Mouse (Mus musculus) thymus, postnatal 14 days (tissue): Measurements from ENCODE around the gene Cers5.
"Not testable (repeated sequence)": the region's sequence is repeated elsewhere in the genome, so short reads cannot be mapped to it uniquely, and the experiment has no call there.

Source experiments
- DNase-seq: peaks from one replicate; pipeline ENCODE4 v3.0.0; 2021

Gene Cers5

DNA sequence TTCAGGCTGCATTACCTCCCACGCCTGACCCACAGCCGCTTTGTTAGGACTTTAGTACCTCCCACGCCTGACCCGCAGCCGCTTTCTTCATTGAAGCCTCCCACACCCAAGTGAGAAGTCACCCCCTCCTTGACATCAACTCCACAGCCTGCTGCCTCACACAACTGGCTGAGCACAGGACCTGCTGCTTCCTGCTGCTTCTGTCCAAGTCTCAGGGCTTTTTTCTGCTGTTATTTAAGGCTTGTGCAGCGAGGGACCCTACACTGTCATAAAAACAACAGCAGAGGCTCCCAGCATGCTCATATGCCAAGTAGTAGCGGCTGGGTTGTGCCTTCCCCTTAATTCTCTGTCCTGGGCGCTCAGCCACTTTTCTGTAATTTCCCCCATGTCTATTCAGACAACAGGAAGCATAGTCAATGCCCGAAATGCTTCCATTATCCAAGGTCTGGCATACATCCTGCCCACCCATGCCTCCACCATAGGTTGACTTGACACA lies 15.0 kb upstream of the Cers5 start:
- DNase-seq = no peak

DNA sequence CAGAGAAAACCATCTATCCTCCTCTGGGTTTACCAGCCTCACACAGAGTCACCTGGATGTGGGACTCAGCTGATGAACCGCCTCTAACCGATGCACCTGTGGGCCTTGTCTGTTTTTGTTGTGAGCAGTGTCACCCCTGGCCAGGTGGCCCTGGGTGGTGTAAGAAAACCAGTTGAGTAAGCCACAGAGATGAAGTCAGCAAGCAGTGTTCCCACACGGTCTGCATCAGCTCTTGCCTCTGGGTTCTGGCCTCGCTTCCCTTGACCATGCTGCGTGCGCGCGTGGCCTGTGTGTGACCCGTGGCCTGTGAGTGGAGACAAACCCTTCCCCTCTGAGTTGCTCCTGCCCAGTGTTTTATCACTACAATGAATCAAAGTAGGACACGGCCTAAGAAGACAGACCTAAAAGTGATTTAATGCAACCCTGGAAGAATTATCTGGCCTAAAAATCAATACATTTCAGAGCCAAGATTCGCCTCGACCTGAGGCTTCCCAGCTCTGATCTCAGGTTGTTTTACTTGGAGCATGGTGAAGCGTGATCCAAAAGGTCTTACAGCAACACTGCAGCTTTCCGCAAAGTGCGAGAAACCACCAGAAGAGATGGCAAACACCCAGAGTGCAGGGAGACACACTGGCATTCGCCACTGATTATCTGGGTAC lies 6.1 kb upstream of the Cers5 start:
- no peak for DNase-seq

DNA sequence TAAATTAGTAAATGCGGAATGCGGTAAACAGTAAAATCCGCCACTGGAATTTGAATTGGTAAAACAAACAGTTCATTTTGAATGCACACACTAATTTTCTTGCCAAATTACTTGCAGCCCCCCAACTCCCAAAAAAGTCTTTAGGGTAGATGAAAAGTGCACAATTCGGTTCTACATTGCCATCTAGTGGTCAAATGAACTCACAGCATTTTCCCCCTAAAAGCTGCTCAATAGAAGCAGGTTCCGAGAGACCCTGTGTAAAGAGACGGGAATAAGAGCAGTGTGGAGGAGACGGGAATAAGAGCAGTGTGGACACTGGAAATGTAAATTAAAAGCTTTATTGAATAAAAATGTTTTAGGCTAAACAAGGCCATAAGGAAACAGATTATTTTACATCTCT lies 5.5 kb upstream of the Cers5 start:
- DNase-seq = peak; percentile 50

DNA sequence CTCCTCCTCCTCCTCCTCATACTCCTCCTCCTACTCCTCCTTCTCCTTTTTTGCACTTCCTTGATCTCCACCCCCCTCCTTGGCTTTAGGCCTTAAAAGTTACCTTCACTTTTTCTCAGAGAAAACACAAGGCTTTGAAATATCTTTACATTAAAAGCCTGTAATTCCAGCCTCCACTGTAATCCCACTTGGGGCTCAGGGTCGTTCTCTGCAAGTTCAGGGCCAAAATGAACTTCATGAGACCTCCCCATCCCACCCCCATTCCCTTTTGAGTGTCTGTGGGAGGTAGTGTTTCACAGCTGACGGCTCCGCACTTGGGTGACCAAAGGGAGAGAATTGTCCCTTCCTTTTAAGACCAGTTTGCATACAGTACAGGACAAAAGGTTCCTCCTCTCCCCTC lies 240 bp upstream of the Cers5 start:
- no peak for DNase-seq

DNA sequence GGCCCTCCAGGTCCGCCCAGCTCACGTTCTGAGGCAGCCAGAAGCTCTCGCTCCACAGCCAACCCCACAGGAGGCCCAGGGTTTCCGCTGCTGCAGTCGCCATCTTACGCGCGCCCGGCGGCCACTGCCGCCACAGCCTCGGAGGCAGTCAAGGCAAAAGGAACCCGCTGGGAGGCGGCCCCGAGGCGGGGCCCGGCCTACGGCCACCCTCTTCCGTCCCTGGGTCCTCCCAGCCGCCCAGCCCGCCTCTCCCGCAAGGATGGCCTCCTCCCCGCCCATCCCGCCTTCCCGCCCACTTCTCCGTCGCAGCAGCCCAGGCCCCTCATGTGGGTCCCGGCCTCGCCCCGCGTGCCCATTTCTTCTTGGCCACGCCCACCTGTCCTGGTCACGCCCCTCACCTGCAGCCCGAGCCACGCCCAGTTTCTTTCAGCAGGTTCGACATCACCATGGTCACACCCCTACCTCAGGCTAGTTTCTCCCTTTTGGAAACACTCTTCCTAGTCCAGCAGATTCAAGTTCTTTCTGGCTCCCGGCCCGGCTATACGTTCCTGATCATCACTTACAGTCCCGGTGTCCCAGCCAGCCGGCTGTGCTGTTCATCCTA lies 306 bp downstream of the Cers5 start:
- DNase-seq = peak; percentile 90

DNA sequence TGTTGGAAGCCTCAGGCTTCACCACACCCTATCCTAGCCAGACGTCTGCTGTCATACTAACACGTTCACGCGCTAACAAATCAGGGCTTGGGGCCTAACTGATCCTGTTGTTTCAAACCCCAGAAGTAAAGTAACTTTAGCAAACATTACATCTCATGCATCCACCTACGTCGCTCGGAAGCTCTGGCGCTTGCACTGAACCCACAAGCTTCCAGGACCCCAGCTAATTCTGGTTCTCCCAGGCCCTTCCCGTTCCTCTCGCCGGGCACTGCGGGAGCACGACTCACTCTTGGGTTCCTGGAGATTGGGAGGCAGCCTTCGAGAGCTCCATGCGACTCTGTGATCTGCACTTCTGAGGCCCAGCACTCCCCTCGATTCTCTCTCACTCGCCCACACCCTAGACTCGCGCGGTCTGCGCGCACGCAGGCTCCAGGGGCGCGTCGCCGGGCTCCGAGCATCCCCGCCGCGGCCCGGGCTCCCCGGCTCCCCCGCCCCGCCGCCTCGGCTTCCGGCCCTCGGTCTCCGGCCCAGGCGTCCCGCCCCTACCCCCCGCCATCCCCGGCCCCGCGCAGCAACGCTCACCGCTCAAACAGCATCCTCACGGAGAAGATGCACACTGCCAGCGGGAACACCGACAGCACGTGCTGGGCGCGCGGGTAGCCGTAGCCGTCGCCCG lies 946 bp downstream of the Cers5 start:
- peak; percentile 78 for DNase-seq

DNA sequence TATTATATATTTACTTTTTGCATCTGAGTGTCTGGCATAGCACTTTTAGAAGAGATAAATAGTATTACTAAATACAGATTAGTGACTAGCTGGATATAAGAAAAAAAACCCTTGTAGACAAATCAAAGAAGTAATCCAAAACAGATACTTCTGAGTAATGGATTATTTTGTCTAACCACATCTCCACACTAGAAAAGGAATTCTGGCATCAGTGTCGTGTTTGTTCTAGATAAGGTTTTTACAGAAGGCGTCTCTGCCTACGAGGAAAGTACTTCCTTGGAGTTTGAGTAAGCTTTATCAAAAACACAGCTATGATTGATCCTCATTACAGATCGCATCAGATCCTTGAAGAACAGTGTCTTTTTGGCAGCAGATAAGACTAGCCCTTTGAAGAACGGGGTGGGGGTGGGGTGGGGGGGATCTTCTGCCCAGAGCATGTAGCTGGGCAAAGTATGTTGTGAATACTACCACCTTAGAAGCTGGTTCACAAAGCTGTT lies 1.6 kb downstream of the Cers5 start:
- no peak for DNase-seq

DNA sequence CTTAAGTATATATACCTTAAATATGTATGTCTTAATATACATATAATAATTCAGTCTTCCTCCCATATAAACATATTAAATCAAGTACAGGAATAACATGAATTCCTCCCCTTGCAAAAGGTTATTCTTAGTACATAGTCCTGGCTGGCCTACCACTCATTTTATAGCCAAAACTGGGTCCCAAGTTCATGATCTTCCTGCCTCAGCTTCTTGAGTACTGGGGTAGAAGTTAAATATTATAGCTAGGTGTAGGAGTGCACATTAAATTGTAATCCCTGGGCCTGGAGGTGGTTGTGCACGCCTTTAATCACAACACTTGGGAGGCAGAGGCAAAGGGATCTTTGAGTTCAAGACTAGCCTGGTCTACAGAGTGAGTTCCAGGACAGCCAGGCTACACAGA lies 3.9 kb downstream of the Cers5 start:
- no peak for DNase-seq

DNA sequence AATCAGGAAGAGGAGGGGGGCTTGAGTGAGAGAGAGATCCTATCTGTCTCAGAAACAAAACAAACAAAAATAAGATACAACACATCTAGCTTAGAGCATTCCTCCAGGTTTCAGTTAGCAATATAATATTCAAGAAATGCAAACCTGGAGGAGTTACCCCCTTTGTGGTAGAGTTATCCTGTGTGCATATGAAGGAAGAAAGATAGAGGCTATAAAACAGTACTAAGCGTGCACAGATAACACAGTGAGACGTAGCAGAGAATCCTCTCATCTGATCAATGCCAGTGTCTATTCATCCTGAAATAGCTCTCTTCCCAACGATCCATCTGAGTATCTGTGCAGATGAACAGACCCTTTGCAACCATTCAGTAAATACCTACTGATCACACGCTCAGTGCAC lies 5.2 kb downstream of the Cers5 start:
- no peak for DNase-seq

DNA sequence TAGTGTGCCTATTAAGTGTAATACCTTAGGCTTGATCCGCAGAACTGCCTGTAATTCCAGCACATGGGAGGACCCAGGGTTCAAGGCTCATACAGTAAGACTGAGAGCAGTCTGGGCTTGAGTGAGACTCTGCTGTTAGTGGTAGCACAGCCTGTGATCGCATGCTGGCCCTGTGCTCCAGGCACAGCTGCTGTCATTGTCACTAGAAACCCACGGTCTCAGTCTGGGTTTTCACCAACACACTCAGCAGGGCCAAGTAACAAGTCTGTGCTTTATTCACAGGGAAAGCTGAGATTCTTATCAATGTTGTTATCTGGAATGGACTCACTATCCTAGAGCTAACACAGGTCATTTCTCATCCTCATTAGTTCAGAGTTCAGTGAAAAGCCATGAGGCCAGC lies 18.5 kb downstream of the Cers5 start:
- DNase-seq = no peak

DNA sequence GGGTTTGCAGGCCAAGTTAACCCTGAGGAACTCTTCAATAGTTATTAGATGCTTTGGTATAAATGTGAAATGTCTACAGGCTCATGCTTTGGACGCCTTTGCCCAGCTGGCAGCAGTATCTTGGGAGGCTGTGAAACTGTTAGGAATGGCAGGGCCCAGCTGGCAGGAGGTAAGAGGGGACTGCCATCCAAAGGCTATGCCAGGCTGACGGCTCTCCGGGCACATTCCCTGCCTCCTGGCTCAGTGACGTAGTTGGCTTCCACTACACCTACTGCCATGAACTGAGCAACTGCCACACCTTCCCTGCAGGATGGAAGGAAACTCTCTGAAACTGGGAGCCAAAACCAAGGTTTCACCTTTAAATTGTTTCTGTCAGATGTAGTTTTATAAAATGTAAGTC lies 32.5 kb downstream of the Cers5 start:
- DNase-seq = no peak

DNA sequence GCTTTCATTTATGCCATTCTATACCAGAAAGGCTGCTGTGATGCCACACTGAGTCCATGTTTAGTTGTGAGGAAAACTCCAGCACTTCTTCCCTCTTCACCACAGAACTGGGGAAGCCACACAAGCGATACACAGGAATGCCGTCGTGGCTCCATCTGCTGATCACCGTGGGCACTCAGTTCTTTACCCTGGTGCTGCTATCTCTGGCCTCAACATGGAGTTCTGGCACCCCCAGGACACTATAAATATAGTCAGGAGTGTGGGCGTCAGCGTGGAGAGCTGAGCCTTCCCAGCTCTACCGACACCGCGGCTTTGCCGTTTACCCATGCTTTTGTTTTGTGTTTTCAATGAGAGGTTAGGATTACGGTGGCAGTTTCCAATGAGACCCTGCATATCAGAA lies 36.0 kb downstream of the Cers5 start:
- DNase-seq = no peak

DNA sequence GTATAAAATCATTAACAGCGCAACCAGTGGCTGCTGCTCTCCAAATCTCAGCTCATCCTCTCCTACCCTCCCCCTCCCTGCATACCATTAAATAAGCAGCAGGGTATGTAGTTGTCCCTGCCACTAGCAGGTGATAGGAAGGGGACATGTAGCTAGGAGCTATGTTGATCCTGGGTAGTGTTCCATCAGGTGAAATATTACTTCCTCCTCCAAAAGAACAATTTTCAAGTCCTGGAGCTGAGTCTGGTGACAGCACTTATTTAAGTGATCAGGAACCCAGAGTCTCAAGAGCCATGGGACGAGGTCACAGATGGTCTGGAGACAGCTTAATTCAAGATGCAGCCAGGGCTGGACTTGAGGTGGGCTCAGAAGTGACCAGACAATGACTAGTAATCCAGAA lies 37.1 kb downstream of the Cers5 start:
- peak; percentile 100 for DNase-seq

DNA sequence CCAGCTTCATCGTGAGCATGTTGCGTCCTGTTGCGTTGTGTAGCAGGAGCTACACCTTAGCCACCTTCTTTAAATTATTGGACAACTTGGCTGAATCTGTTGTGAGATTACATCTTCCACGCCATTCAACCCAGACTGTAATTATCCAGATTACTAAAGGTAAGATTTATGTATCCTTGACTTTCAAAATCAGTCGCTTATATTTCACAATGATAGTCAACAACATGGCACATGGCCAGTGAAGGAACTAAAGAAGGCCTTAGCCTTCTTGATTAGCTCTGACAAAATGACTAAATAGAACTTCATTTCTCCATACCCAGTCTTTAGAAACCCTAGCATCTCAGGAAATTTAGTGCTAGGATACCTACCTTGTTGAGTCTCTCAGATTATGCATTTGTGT lies 39.5 kb downstream of the Cers5 start:
- DNase-seq = no peak

DNA sequence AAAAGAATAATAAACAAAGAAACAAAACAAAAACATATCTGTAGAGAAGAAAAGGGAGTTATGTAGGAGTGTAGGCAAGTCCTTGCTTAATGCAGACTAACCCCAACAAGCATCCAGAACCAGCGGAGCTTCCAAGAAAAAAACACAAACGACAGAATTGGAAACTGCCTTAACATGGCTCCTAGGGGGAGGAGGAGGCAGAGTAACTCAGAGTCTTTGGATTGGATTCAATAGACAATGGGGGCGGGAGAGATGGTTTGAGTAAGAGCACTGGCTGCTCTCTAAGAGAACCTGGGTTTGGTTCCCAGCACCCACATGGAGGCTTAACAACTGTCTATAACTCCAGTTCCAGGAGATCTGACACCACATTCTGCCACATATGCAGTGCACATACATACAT lies 41.0 kb downstream of the Cers5 start:
- DNase-seq = no peak

DNA sequence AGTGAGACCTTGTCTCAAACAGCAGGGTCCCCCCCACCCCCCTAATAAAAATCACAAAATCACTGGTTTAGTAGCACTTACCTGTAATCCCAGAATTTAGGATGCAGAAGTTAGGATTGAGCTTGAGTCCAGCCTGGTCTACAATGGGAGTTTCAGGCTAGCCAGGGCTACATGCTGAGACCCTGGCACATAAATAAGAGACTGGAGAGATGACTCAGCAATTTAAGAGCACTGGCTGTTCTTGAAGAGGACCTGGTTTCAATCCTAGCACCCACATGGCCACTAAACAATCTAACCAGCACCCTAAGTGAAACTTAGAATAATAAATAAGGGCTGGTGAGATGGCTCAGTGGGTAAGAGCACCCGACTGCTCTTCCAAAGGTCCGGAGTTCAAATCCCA lies 41.5 kb downstream of the Cers5 start:
- DNase-seq = no peak

DNA sequence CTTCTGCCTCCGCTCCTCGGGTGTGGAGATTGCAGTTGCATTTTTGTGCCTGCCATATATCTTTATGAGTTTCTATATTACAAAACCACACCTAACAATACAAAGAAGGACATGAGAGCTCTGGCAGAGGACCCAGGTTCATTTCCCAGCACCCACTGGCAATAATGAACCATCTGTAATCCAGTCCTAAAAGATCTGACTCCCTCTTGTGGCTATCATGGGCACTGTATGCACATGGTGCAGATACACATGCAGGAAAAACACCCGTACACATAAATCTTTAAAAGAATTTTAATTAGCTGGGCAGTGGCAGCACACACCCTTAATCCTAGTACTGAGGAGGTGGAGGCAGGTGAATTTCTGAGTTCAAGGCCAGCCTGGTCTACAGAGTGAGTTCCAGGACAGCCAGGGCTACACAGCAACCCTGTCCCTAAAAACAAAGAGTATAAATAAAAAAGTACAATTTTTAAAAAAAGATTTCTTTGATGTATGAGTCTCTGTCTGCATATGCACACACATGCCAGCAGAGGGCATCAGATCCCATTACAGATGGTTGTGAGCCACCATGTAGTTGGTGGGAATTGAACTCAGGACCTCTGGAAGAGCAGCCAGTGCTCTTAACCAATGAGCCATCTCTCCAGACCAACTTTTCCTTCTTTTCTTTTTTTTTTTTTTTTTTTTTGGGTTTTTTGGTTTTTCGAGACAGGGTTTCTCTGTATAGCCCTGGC lies 43.5 kb downstream of the Cers5 start:
- peak; percentile 45 for DNase-seq

DNA sequence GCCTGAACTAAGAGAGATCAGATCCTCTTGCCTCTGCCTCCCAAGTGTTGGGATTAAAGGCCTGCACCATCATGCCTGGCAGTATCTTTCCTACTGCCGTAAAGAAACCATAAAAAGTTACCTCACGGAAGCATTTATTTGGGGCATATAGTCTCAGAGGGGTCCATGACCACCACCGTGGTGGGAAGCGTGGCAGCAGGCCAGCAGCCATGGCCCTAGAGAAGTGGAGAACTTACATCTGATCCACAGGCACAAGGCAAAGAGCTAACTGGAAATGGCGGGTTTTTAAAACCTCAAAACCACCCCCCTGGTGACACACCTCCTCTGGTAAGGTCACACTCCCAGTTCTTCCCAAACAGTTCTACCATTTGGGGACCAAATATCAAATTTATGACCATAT lies 44.5 kb downstream of the Cers5 start:
- no peak for DNase-seq

DNA sequence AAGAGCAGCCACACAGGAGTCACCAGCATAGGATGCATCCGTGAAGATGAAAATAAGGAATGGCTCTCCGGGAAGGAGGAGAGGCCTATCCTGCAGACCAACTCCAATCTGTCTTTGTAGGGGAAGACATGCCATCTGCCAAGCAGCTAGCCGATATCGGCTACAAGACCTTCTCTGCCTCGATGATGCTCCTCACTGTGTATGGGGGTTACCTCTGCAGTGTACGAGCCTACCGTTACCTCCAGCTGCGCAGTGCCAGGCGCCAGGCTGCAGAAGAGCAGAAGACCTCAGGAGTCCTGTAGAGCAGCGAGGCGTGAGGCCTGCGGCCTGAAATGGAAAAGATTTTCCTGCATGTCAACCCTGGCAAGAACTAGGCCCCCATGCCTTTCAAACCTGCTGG lies 45.2 kb downstream of the Cers5 start:
- no peak for DNase-seq

DNA sequence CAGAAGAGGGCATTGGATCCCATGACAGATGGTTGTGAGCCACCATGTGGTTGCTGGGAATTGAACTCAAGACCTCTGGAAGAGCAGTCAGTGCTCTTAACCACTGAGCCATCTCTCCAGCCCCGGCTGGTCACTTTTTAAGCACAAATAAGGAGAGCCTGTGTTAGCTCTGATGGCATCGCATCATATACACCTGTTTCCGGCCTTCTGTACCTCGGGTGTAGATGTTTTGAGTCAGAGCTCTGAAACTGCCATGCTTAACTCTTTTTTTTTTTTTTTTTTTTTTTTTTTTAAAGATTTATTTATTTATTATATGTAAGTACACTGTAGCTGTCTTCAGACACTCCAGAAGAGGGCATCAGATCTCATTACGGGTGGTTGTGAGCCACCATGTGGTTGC lies 45.6 kb downstream of the Cers5 start:
- not testable (repeated sequence) for DNase-seq

DNA sequence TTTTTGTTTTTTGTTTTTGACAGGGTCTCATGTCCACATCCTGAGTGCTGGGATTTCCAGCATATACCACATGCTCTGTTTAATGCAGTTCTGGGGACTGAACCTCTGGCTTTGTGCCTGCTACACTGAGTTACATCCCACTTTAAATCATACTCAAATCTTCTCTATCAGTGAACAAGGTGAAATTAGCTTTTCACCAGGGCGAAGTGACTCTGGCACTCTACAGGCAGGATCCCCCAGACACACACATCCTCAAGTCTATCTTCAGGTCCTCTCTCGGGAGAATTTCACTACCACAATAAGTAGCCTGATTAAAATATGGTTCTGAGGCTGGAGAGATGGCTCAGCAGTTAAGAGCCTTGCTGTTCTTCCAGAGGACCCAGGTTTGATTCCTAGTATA lies 46.1 kb downstream of the Cers5 start:
- DNase-seq = no peak

DNA sequence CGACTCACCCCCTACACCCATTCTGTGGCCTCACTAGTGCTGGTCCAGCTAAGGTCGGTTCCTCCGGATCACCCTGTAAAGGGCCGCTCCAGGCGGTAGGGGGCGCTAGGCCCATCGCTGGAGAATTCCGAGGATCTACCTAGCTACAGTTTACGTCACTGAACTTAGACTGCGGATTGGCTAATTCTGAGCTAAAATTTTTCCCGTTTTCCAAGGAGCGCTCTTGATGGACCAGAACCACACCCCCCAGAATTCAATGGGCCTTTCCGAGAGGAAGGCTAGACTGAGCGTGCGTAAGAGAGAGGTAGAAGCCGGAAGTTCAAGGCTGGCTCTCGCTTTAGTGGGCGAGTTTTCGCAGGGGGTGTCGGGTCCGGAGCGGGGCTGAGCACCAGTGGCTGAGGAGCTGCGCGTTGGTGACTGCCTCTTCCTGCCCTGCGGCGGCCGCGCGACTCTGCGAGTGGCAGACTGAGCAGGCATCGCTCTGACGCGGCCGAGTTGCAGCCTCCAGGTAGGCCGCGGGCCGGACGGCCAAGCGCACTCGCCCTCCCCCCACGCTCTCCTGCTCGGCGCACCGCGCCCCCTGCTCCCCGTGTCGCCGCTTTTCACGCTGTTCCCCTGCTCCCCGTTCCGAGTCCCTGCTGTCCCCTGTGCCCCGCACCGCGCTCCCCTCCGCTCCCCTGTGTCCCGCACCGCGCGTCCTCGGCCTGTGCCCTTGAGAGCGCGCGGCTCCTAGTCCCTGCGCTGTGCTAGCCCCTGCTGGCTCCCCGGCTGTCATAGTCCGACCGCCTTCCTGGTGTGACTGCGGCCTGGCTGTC lies 47.1 kb downstream of the Cers5 start, which contains the start of gene Cox14:
Cox14 (plus strand) TSS at position 278 of the 815 bp plus-strand sequence.
- DNase-seq = peak; percentile 92
